Mouse (Mus musculus) forebrain, embryonic 15.5 days (tissue): ENCODE results near the gene Rhoc. TPM values are rescaled to one million over a fixed set of nuclear protein-coding genes. Genes with fewer than 3 reads are reported as not detected.
A peak's percentile ranks its signal among the peaks of the same experiment; 100 is the strongest.

Source experiments
- ATAC-seq: fragments of 200-750 bp; cut with Nextera tagmentation; replicated peaks from 2 replicates; pipeline ENCODE4 v1.8.0; 2017; ENCODE audit warnings: mild to moderate bottlenecking, moderate TSS enrichment, moderate library complexity
- H3K27ac ChIP-seq: fragments of 300-500 bp; sonication (generic); replicated peaks from 2 replicates; pipeline ENCODE4 v1.5.1; 2015; ENCODE audit warnings: mild to moderate bottlenecking, inconsistent platforms
- H3K27me3 ChIP-seq: fragments of 300-500 bp; sonication (generic); 2 replicates; pipeline ENCODE4 v1.6.1; 2015; ENCODE audit warnings: inconsistent platforms
- H3K36me3 ChIP-seq: fragments of 300-500 bp; sonication (generic); 2 replicates; pipeline ENCODE4 v1.6.1; 2015; ENCODE audit warnings: mild to moderate bottlenecking, inconsistent platforms
- H3K4me1 ChIP-seq: fragments of 300-500 bp; sonication (generic); 2 replicates; pipeline ENCODE4 v1.6.1; 2015; ENCODE audit warnings: inconsistent platforms
- H3K4me2 ChIP-seq: fragments of 300-500 bp; sonication (generic); replicated peaks from 2 replicates; pipeline ENCODE4 v1.6.1; 2015; ENCODE audit warnings: mild to moderate bottlenecking, inconsistent platforms
- H3K4me3 ChIP-seq: fragments of 300-500 bp; sonication (generic); 2 replicates; pipeline ENCODE4 v1.5.1; 2015; ENCODE audit warnings: mild to moderate bottlenecking, inconsistent platforms
- H3K9ac ChIP-seq: fragments of 300-500 bp; sonication (generic); replicated peaks from 2 replicates; pipeline ENCODE4 v1.6.1; 2015; ENCODE audit warnings: mild to moderate bottlenecking, inconsistent platforms
- H3K9me3 ChIP-seq: fragments of 300-500 bp; sonication (generic); 2 replicates; pipeline ENCODE4 v1.6.1; 2016; ENCODE audit warnings: inconsistent platforms
- WGBS: fragments of 180-500 bp; shearing (Covaris S2); methylation state at CpG from one replicate; pipeline ENCODE4 v1.1.7; 2015; ENCODE audit warnings: mixed read lengths; 5-methylcytosine and 5-hydroxymethylcytosine counted together
- polyA plus RNA-seq: library from polyadenylated mRNA; unstranded; fragments of >200 nt; fragmentation: Nextera tagmentation; extraction: Ambion mirVana; gene quantifications from 2 replicates; pipeline ENCODE4 v1.2.1, GENCODE M21; 2015

The Rhoc gene
- polyA plus RNA-seq, 1 experiment from 2014 or later: 43.3 TPM

GRCm38 (mm10) chr3:104770918-104771317 lies 17.3 kb upstream of the Rhoc start:
- no peaks in the 10 kb centered on the region for H3K36me3 ChIP-seq

GRCm38 (mm10) chr3:104771460-104771859 lies 16.7 kb upstream of the Rhoc start:
- Histone ChIP-seq H3K27me3 (peaks cover 8% of the 10 kb centered on the region), H3K9ac (no peak overlapping the region), H3K4me1 (no peaks in the 10 kb centered on the region), H3K27ac (no peak overlapping the region), H3K4me2 (no peak overlapping the region), H3K36me3 (no peaks in the 10 kb centered on the region), H3K9me3 (no peaks in the 10 kb centered on the region), H3K4me3 (no peak overlapping the region)
- WGBS: 34% methylated on average over 6 of the region's 6 CpGs
- no peak for ATAC-seq

More at GRCm38 (mm10) chr3:104770918-104771317, 17.3 kb upstream of the Rhoc start:
- ATAC-seq: no peak
- Histone ChIP-seq H3K4me2 (no peak overlapping the region), H3K27me3 (peaks cover 3% of the 10 kb centered on the region), H3K4me1 (no peaks in the 10 kb centered on the region), H3K9ac (no peak overlapping the region), H3K9me3 (no peaks in the 10 kb centered on the region), H3K4me3 (no peak overlapping the region), H3K27ac (no peak overlapping the region)
- WGBS: 75% methylated on average over 3 of the region's 3 CpGs

DNA sequence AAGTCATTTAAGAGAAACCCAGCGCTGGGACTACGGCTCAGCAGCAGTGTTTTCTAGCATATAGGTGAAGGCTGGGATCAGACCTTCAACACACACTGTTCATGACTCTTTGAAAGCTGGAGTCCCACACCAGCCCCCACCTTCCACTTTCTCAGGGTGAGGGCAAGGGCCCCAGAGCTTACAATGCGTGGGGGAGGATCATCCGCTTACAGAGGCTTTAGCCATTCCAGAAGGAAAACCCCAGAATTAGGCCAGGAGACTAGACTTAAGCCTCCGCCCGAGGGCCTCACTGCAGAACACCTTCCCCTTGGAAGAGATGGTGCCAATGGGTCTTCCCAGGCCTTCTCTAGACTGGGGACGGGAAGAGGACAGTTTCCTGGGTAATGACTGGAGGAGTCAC lies 14.9 kb upstream of the Rhoc start:
- H3K27ac ChIP-seq: no peak overlapping the region
- H3K9ac ChIP-seq: no peak overlapping the region
- H3K4me1 ChIP-seq: peaks cover 6% of the 10 kb centered on the region
- H3K4me2 ChIP-seq: no peak overlapping the region
- WGBS: 64% methylated on average over 7 of the region's 7 CpGs
- H3K36me3 ChIP-seq: no peaks in the 10 kb centered on the region
- no peak overlapping the region for H3K4me3 ChIP-seq
- no peak for ATAC-seq
- H3K9me3 ChIP-seq: no peaks in the 10 kb centered on the region
- H3K27me3 ChIP-seq: peaks cover 27% of the 10 kb centered on the region

DNA sequence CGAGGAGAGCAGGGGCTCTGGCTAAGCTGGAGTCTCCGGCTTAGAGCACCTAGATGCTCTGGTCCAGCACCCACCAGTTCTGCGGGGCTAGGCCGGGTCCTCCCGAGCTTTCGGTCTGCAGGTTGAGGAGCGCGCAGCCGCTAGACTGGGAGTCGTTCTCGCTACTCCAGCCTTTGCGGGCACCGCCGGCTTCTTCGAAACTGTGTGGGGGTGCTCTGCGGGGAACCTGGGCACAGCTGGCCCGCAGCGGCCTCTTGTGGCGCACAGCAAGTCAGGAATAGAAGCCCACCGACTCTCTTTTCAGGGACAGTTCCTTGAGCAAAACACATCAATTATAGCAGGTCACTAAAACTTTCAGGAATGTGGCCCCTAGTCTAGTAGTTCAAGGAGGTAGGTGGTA lies 10.8 kb upstream of the Rhoc start:
- no peak for ATAC-seq
- Histone ChIP-seq H3K4me3 (peak overlapping the region; percentile 28), H3K4me2 (peak overlapping the region; percentile 53), H3K9ac (0 out of 2 replicates have a peak overlapping the region, but pooled peaks have one; percentile 21), H3K4me1 (peaks cover 23% of the 10 kb centered on the region), H3K27me3 (peaks cover 67% of the 10 kb centered on the region), H3K9me3 (no peaks in the 10 kb centered on the region), H3K36me3 (no peaks in the 10 kb centered on the region), H3K27ac (no peak overlapping the region)
- under 1% methylated on average over 20 of the region's 20 CpGs for WGBS

- Histone ChIP-seq H3K4me3 (no peak overlapping the region), H3K4me1 (peaks cover 23% of the 10 kb centered on the region), H3K27me3 (peaks cover 86% of the 10 kb centered on the region), H3K4me2 (no peak overlapping the region), H3K9me3 (no peaks in the 10 kb centered on the region), H3K9ac (no peak overlapping the region), H3K36me3 (no peaks in the 10 kb centered on the region), H3K27ac (no peak overlapping the region)
- peak; percentile 39; the same call in 1 of the 2 replicates for ATAC-seq
- 2% methylated on average over 7 of the region's 7 CpGs for WGBS
These were observed 8.2 kb upstream of the Rhoc start for GRCm38 (mm10) chr3:104779949-104780348.

- under 1% methylated on average over 56 of the region's 56 CpGs for WGBS
- no peaks in the 10 kb centered on the region for H3K36me3 ChIP-seq
- peak within 1 kb of the TSS; percentile 35 for H3K9ac ChIP-seq
- H3K4me2 ChIP-seq: peak within 1 kb of the TSS; percentile 88
- H3K9me3 ChIP-seq: no peaks in the 10 kb centered on the region
- peak within 1 kb of the TSS; percentile 45 for H3K4me3 ChIP-seq
- peaks cover 85% of the 10 kb centered on the region for H3K27me3 ChIP-seq
- peaks cover 23% of the 10 kb centered on the region for H3K4me1 ChIP-seq
- no peak within 1 kb of the TSS for H3K27ac ChIP-seq
- ATAC-seq: peak; percentile 50
These were observed 7.4 kb upstream of the Rhoc start, which contains the start of gene Ppm1j for GRCm38 (mm10) chr3:104780561-104781420. Ppm1j (plus strand) TSS chr3:104781056.

DNA sequence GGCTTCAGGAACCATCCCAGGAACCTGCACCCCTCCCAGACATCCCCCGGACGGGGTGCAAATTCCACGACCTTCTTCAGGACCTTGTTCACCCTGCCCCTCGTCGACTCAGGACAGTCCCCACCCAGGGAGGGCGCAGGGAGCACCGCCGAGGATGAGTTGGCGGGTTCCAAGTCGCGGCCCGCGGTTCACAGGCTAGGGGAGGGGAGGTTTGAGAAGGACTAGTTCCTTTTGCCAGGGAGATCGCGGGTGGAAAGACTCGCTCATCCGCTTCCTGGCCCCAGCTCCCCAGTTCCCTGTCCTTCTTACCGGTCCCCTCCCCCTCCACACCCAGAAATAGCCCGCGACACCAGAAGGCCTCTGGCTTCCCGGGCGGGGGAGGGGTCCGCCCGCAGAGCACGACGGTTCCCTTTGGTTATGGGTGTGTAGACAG lies 6.7 kb upstream of the Rhoc start, which contains the start of gene Fam19a3:
Fam19a3 (minus strand) TSS at position 370 of the 433 bp plus-strand sequence.
- Histone ChIP-seq H3K4me2 (peak within 1 kb of the TSS; percentile 88), H3K9me3 (no peaks in the 10 kb centered on the region), H3K4me3 (peak within 1 kb of the TSS; percentile 45), H3K9ac (peak within 1 kb of the TSS; percentile 35), H3K27ac (no peak within 1 kb of the TSS), H3K4me1 (peaks cover 23% of the 10 kb centered on the region), H3K36me3 (no peaks in the 10 kb centered on the region), H3K27me3 (peaks cover 78% of the 10 kb centered on the region)
- no peak for ATAC-seq
- WGBS: 2% methylated on average over 26 of the region's 26 CpGs

- Histone ChIP-seq H3K9me3 (no peaks in the 10 kb centered on the region), H3K36me3 (no peaks in the 10 kb centered on the region), H3K4me1 (peaks cover 21% of the 10 kb centered on the region), H3K27ac (no peak overlapping the region), H3K4me3 (no peak overlapping the region), H3K9ac (no peak overlapping the region), H3K27me3 (peaks cover 71% of the 10 kb centered on the region), H3K4me2 (peak overlapping the region; percentile 88)
- 17% methylated on average over 12 of the region's 12 CpGs for WGBS
- no peak for ATAC-seq
These were observed 6.0 kb upstream of the Rhoc start for GRCm38 (mm10) chr3:104782061-104782681.

GRCm38 (mm10) chr3:104783971-104784500 lies 4.1 kb upstream of the Rhoc start:
- Histone ChIP-seq H3K4me3 (no peak overlapping the region), H3K4me2 (no peak overlapping the region), H3K4me1 (peaks cover 24% of the 10 kb centered on the region), H3K9ac (no peak overlapping the region), H3K9me3 (no peaks in the 10 kb centered on the region), H3K36me3 (no peaks in the 10 kb centered on the region), H3K27me3 (peaks cover 52% of the 10 kb centered on the region), H3K27ac (no peak overlapping the region)
- 41% methylated on average over 14 of the region's 14 CpGs for WGBS
- ATAC-seq: no peak

DNA sequence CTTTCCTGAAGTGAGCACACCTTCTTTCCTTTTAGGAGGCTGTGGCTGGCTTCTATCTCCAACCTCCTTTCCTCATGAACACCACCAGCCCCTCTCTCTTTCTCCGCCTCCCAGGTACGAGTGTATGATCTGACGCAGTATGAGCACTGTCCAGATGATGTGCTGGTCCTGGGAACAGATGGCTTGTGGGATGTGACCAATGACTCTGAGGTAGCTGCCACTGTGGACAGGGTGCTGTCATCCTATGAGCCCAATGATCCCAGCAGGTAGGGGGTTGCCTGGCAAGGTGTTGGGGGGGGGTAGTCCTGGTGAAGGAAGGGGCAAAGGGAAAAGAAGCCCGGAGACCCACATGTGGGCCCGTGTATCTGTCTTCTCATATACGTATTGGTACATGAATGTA lies 2.9 kb upstream of the Rhoc start:
- ATAC-seq: no peak
- H3K4me3 ChIP-seq: no peak overlapping the region
- no peaks in the 10 kb centered on the region for H3K36me3 ChIP-seq
- peaks cover 34% of the 10 kb centered on the region for H3K4me1 ChIP-seq
- WGBS: 91% methylated on average over 6 of the region's 6 CpGs
- no peak overlapping the region for H3K4me2 ChIP-seq
- H3K27me3 ChIP-seq: peaks cover 40% of the 10 kb centered on the region
- no peak overlapping the region for H3K9ac ChIP-seq
- H3K9me3 ChIP-seq: no peaks in the 10 kb centered on the region
- no peak overlapping the region for H3K27ac ChIP-seq

- H3K27ac ChIP-seq: 0 out of 2 replicates have a peak overlapping the region, but pooled peaks have one; percentile 20
- under 1% methylated on average over 41 of the region's 52 CpGs for WGBS
These were observed 561 bp downstream of the Rhoc start for GRCm38 (mm10) chr3:104788561-104789311.

More at GRCm38 (mm10) chr3:104788561-104789311, 561 bp downstream of the Rhoc start:
- Histone ChIP-seq H3K9me3 (no peaks in the 10 kb centered on the region), H3K4me3 (peak overlapping the region; percentile 43), H3K9ac (peak overlapping the region; percentile 34), H3K4me2 (peak overlapping the region; percentile 81), H3K36me3 (no peaks in the 10 kb centered on the region), H3K27me3 (peaks cover 5% of the 10 kb centered on the region; the same call in 1 of the 2 replicates), H3K4me1 (peaks cover 29% of the 10 kb centered on the region)
- peak; percentile 83 for ATAC-seq
